Mouse (Mus musculus): ENCODE results near the gene Selplg.
A peak's percentile ranks its signal among the peaks of the same experiment; 100 is the strongest.

DNA sequence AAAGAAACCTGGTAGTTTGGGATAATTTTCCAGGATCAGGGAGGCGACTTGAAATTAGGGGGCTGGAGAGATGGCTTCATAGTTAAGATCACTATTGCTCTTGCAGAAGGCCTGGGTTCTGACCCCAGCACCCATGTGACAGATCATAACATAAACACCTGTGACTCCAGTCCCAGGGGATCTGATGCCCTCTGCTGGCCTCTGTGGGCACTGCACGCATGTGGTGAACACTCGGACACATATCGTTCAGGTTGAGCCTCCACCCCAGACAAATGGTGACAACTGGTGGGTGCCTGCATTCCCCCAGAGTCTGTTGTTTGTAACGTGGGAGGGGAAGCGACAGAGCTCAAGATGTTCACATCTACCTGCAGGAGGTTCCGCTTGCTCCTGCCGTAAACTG is 28.9 kb upstream of the Selplg start:
- peak; percentile 35; the same call in 1 of the 2 replicates for TF ChIP-seq CTCF (IDR thresholded peaks at IDR 0.05; ENCODE audit: borderline replicate concordance, insufficient read depth, low read length)
- no peak for TF ChIP-seq POLR2A (IDR thresholded peaks at IDR 0.05; ENCODE audit: low read depth, low read length)

All from embryonic fibroblast, embryonic 13.5 days (primary cell).